In genomic region chr6:123005591-123005990, GRCm38 (mm10) we compare ENCODE assay signal across 1 mouse cellular context.
TF ChIP-seq lines count a peak whose summit lies in the region.

No protein-coding gene starts in this region.

TF ChIP-seq in MEL, 35 proteins besides CTCF, POLR2A, EP300 and RAD21:
- TF ChIP-seq ZNF384 (IDR thresholded peaks at IDR 0.05; ENCODE audit: low read depth, low read length): no peak
- TF ChIP-seq JUND (IDR thresholded peaks at IDR 0.05; ENCODE audit: low read depth, low read length): no peak
- TF ChIP-seq ELF1 (IDR thresholded peaks at IDR 0.05; ENCODE audit: low read depth, low read length): no peak
- no peak for TF ChIP-seq MYB (IDR thresholded peaks at IDR 0.05; ENCODE audit: low read depth, low read length)
- no peak for TF ChIP-seq TBP (IDR thresholded peaks at IDR 0.05; ENCODE audit: low read depth, low read length)
- 0 out of 2 replicates have a peak, but pooled peaks have one; percentile 6 for TF ChIP-seq ZC3H11A (IDR thresholded peaks at IDR 0.05; ENCODE audit: low read depth, low read length)
- TF ChIP-seq UBTF (IDR thresholded peaks at IDR 0.05; ENCODE audit: borderline replicate concordance, insufficient read depth, low read depth, low read length): no peak
- no peak for TF ChIP-seq NELFE (IDR thresholded peaks at IDR 0.05; ENCODE audit: low read depth, low read length)
- TF ChIP-seq NRF1 (IDR thresholded peaks at IDR 0.05; ENCODE audit: insufficient read depth, low read depth, low read length, poor library complexity, severe bottlenecking): no peak
- peak; percentile 42 for TF ChIP-seq SMC3 (IDR thresholded peaks at IDR 0.05; ENCODE audit: low read depth, low read length)
- no peak for TF ChIP-seq KAT2A (conservative IDR thresholded peaks at IDR 0.05; ENCODE audit: low read depth, low read length)
- no peak for TF ChIP-seq ETS1 (IDR thresholded peaks at IDR 0.05; ENCODE audit: low read depth, low read length)
- no peak for TF ChIP-seq MAZ (IDR thresholded peaks at IDR 0.05; ENCODE audit: low read depth, low read length)
- no peak for TF ChIP-seq CHD1 (IDR thresholded peaks at IDR 0.05; ENCODE audit: low read depth, low read length)
- no peak for TF ChIP-seq USF1 (IDR thresholded peaks at IDR 0.05; ENCODE audit: low read depth, low read length)
- no peak for TF ChIP-seq GATA1 (IDR thresholded peaks at IDR 0.05; ENCODE audit: low read depth, low read length)
